Mouse (Mus musculus) embryonic facial prominence, embryonic 10.5 days (tissue): ENCODE data around the gene Farp1. TPM values are rescaled to one million over a fixed set of nuclear protein-coding genes. Genes with fewer than 3 reads are reported as not detected.
"Not testable (repeated sequence)": the region's sequence is repeated elsewhere in the genome, so short reads cannot be mapped to it uniquely, and the experiment has no call there.

ENCODE experiments used
- DNase-seq: peaks from one replicate; pipeline ENCODE4 v3.0.0-alpha.2; 2017; ENCODE audit warnings: low spot score
- H3K27ac ChIP-seq: fragments of 300-500 bp; sonication (generic); replicated peaks from 2 replicates; pipeline ENCODE4 v1.5.1; 2016; ENCODE audit warnings: mild to moderate bottlenecking
- H3K27me3 ChIP-seq: fragments of 300-500 bp; sonication (generic); replicated peaks from 2 replicates; pipeline ENCODE4 v1.6.1; 2016; ENCODE audit warnings: low read depth, mild to moderate bottlenecking; ENCODE audit not compliant: poor library complexity, severe bottlenecking
- H3K36me3 ChIP-seq: fragments of 300-500 bp; sonication (generic); replicated peaks from 2 replicates; pipeline ENCODE4 v1.6.1; 2016; ENCODE audit warnings: mild to moderate bottlenecking, moderate library complexity
- H3K4me1 ChIP-seq: fragments of 300-500 bp; sonication (generic); 2 replicates; pipeline ENCODE4 v1.6.1; 2016
- H3K4me3 ChIP-seq: fragments of 300-500 bp; sonication (generic); 2 replicates; pipeline ENCODE4 v1.5.1; 2016; ENCODE audit warnings: mild to moderate bottlenecking, moderate library complexity
- H3K9me3 ChIP-seq: fragments of 300-500 bp; sonication (generic); 2 replicates; pipeline ENCODE4 v1.6.1; 2016; ENCODE audit warnings: mild to moderate bottlenecking
- WGBS: fragments of 180-500 bp; shearing (Covaris S2); methylation state at CpG from one replicate; pipeline ENCODE4 v1.1.7; 2016; 5-methylcytosine and 5-hydroxymethylcytosine counted together
- polyA plus RNA-seq: library from polyadenylated mRNA; unstranded; fragments of >200 nt; fragmentation: Nextera tagmentation; extraction: Ambion mirVana; gene quantifications from 2 replicates; pipeline ENCODE4 v1.2.1, GENCODE M21; 2016

The Farp1 gene
- polyA plus RNA-seq, 1 experiment from 2014 or later = 41.7 TPM

GRCm38 (mm10) chr14:121183414-121184130 is 148.6 kb downstream of the Farp1 start:
- DNase-seq = no peak
- H3K27ac ChIP-seq = no peak overlapping the region
- WGBS = 78% methylated on average over 8 of the region's 8 CpGs
- peaks cover 47% of the 10 kb centered on the region for H3K36me3 ChIP-seq
- no peak overlapping the region for H3K4me3 ChIP-seq
- no peaks in the 10 kb centered on the region for H3K27me3 ChIP-seq
- peaks cover 3% of the 10 kb centered on the region; the same call in 1 of the 2 replicates for H3K4me1 ChIP-seq
- no peaks in the 10 kb centered on the region for H3K9me3 ChIP-seq

GRCm38 (mm10) chr14:121184351-121184750 is 149.4 kb downstream of the Farp1 start:
- DNase-seq = no peak
- Histone ChIP-seq H3K9me3 (no peaks in the 10 kb centered on the region), H3K4me3 (no peak overlapping the region), H3K27ac (no peak overlapping the region), H3K27me3 (no peaks in the 10 kb centered on the region), H3K36me3 (peaks cover 46% of the 10 kb centered on the region), H3K4me1 (peaks cover 3% of the 10 kb centered on the region; the same call in 1 of the 2 replicates)
- 92% methylated on average over 8 of the region's 8 CpGs for whole genome bisulfite sequencing

GRCm38 (mm10) chr14:121186402-121186894 is 151.4 kb downstream of the Farp1 start:
- H3K27me3 ChIP-seq = no peaks in the 10 kb centered on the region
- 92% methylated on average over 8 of the region's 8 CpGs for WGBS
- no peak for DNase-seq

GRCm38 (mm10) chr14:121189840-121190239 is 154.8 kb downstream of the Farp1 start:
- WGBS = 93% methylated on average over 10 of the region's 10 CpGs
- not testable (repeated sequence) for H3K9me3 ChIP-seq, H3K27me3 ChIP-seq, H3K27ac ChIP-seq, H3K4me3 ChIP-seq, DNase-seq, H3K4me1 ChIP-seq
- H3K36me3 ChIP-seq = peaks cover 62% of the 10 kb centered on the region

More at GRCm38 (mm10) chr14:121186402-121186894, 151.4 kb downstream of the Farp1 start:
- H3K4me3 ChIP-seq = no peak overlapping the region
- 0 out of 2 replicates have a peak, but pooled peaks cover 4% of the 10 kb centered on the region for H3K4me1 ChIP-seq
- H3K36me3 ChIP-seq = peaks cover 58% of the 10 kb centered on the region
- H3K9me3 ChIP-seq = no peaks in the 10 kb centered on the region
- no peak overlapping the region for H3K27ac ChIP-seq

- Histone ChIP-seq H3K36me3 (peaks cover 61% of the 10 kb centered on the region), H3K27me3 (no peaks in the 10 kb centered on the region), H3K4me1 (0 out of 2 replicates have a peak, but pooled peaks cover 4% of the 10 kb centered on the region), H3K9me3 (peaks cover 10% of the 10 kb centered on the region; the same call in 1 of the 2 replicates), H3K4me3 (no peak overlapping the region), H3K27ac (no peak overlapping the region)
- DNase-seq = no peak
- 93% methylated on average over 9 of the region's 9 CpGs for WGBS
These were observed 155.4 kb downstream of the Farp1 start for GRCm38 (mm10) chr14:121190386-121190785.

- peaks cover 64% of the 10 kb centered on the region for H3K36me3 ChIP-seq
- H3K9me3 ChIP-seq = peaks cover 17% of the 10 kb centered on the region; the same call in 1 of the 2 replicates
- WGBS = 82% methylated on average over 13 of the region's 13 CpGs
These were observed 156.7 kb downstream of the Farp1 start for GRCm38 (mm10) chr14:121191739-121192138.

GRCm38 (mm10) chr14:121192394-121192793 is 157.4 kb downstream of the Farp1 start:
- WGBS = 81% methylated on average over 5 of the region's 5 CpGs
- Histone ChIP-seq H3K27me3 (no peaks in the 10 kb centered on the region), H3K36me3 (peaks cover 62% of the 10 kb centered on the region), H3K4me3 (no peak overlapping the region), H3K27ac (no peak overlapping the region), H3K9me3 (peaks cover 17% of the 10 kb centered on the region; the same call in 1 of the 2 replicates), H3K4me1 (0 out of 2 replicates have a peak, but pooled peaks cover 4% of the 10 kb centered on the region)
- DNase-seq = no peak

More at GRCm38 (mm10) chr14:121191739-121192138, 156.7 kb downstream of the Farp1 start:
- H3K27me3 ChIP-seq = no peaks in the 10 kb centered on the region
- H3K4me3 ChIP-seq = no peak overlapping the region
- no peak for DNase-seq
- no peak overlapping the region for H3K27ac ChIP-seq
- 0 out of 2 replicates have a peak, but pooled peaks cover 4% of the 10 kb centered on the region for H3K4me1 ChIP-seq

- Histone ChIP-seq H3K36me3 (peaks cover 52% of the 10 kb centered on the region), H3K4me1 (peaks cover 18% of the 10 kb centered on the region), H3K4me3 (no peak overlapping the region), H3K27me3 (no peaks in the 10 kb centered on the region), H3K27ac (no peak overlapping the region), H3K9me3 (peaks cover 17% of the 10 kb centered on the region; the same call in 1 of the 2 replicates)
- DNase-seq = no peak
- WGBS = 96% methylated on average over 2 of the region's 2 CpGs
These were observed 159.0 kb downstream of the Farp1 start for GRCm38 (mm10) chr14:121193981-121194380.

GRCm38 (mm10) chr14:121198915-121199572 is 164.0 kb downstream of the Farp1 start:
- Histone ChIP-seq H3K36me3 (peaks cover 38% of the 10 kb centered on the region), H3K27ac (peak overlapping the region; percentile 77), H3K9me3 (peaks cover 17% of the 10 kb centered on the region; the same call in 1 of the 2 replicates), H3K4me3 (no peak overlapping the region), H3K4me1 (peaks cover 24% of the 10 kb centered on the region), H3K27me3 (no peaks in the 10 kb centered on the region)
- DNase-seq = peak; percentile 63
- WGBS = 38% methylated on average over 14 of the region's 14 CpGs

GRCm38 (mm10) chr14:121199789-121200188 is 164.8 kb downstream of the Farp1 start:
- Histone ChIP-seq H3K4me1 (peaks cover 24% of the 10 kb centered on the region), H3K27me3 (no peaks in the 10 kb centered on the region), H3K27ac (peak overlapping the region; percentile 77; the same call in 1 of the 2 replicates), H3K9me3 (peaks cover 13% of the 10 kb centered on the region; the same call in 1 of the 2 replicates), H3K36me3 (peaks cover 30% of the 10 kb centered on the region), H3K4me3 (no peak overlapping the region)
- no peak for DNase-seq
- 81% methylated on average over 8 of the region's 8 CpGs for WGBS

- H3K27ac ChIP-seq = no peak overlapping the region
- DNase-seq = no peak
- 71% methylated on average over 8 of the region's 8 CpGs for WGBS
- H3K27me3 ChIP-seq = no peaks in the 10 kb centered on the region
- H3K9me3 ChIP-seq = peaks cover 7% of the 10 kb centered on the region; the same call in 1 of the 2 replicates
- peaks cover 24% of the 10 kb centered on the region for H3K4me1 ChIP-seq
- H3K36me3 ChIP-seq = peaks cover 26% of the 10 kb centered on the region
- no peak overlapping the region for H3K4me3 ChIP-seq
These were observed 165.4 kb downstream of the Farp1 start for GRCm38 (mm10) chr14:121200353-121200752.

GRCm38 (mm10) chr14:121201178-121201577 is 166.2 kb downstream of the Farp1 start:
- Histone ChIP-seq H3K27ac (no peak overlapping the region), H3K36me3 (peaks cover 20% of the 10 kb centered on the region), H3K9me3 (peaks cover 3% of the 10 kb centered on the region; the same call in 1 of the 2 replicates), H3K4me1 (peaks cover 27% of the 10 kb centered on the region), H3K4me3 (no peak overlapping the region), H3K27me3 (no peaks in the 10 kb centered on the region)
- 83% methylated on average over 6 of the region's 6 CpGs for WGBS
- no peak for DNase-seq
